Mouse (Mus musculus) 416B (cell line): ENCODE results near the gene Tamm41.
A peak's percentile ranks its signal among the peaks of the same experiment; 100 is the strongest.

Source experiments
- DNase-seq: peaks from one replicate; pipeline ENCODE4 v3.0.0; 2011; ENCODE audit warnings: low read depth

Tamm41 gene

DNA sequence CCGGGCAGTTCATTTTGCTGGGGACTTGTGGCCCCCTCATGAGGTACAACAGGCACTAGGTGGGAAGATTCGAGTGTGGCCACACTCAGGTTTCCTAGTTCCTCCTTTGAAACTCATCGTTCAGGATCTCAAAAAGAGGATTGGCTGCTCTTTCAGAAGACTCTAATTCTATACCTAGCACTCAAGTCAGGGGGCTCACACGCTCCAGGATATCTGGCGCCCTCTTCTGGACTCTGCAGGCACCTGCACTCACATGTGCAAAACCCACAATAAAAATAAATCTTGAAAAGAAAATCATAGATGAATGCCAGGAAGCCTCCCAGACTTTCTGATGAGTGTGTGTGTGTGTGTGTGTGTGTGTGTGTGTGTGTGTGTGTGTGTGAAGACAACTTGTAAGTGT, 66.8 kb downstream of the Tamm41 start:
- peak; percentile 9 for DNase-seq

GRCm38 (mm10) chr6:114970386-114970785, 67.3 kb downstream of the Tamm41 start:
- no peak for DNase-seq

DNA sequence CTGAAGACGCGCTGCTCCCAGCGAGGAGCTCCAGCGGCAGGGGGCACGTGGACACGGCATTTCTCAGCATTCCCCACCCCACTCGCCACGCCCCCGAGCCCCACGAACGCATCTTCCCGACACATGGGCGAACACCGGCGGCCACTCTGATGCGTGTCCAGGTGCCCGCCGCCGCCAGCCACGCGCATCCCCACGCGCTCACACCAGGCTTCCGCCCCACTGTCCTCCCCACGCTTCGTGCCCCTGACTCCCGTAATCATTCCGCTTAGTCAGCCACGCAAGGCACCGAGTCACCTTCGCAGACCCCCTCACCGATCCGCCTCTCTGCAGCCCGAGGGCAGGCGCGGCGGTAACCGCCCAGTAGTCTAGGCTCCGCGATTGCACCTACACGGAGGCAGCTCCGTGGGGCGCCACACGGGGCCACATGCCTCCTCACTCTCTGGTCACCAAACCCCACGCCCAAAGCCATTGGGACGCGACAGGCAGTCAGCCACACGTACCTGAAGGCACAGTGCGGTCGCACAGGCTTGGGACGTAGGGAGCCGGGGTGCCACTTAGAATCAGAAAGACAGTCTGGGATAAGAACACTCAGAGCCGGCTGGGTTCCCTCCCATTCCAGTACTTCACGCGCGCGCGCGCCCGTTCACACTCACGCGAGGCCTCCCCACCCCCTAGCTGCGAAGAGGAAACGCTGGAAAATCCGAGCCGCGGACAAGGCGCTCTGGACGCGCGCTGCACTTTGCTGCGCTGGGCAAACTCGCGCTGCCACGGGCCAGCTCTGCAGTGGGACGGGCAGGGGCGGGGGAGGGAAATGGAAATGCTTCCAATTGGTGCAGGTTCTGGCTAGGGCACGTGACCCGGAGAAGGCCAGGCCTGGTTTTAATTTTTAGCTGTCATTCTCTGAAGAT, 68.2 kb downstream of the Tamm41 start, which contains the start of gene Vgll4:
TSS of gene Vgll4 (minus strand) at position 782 of the 908 bp plus-strand sequence.
- no peak for DNase-seq

- DNase-seq: no peak
Measured at GRCm38 (mm10) chr6:114968361-114969212, 69.1 kb downstream of the Tamm41 start.

DNA sequence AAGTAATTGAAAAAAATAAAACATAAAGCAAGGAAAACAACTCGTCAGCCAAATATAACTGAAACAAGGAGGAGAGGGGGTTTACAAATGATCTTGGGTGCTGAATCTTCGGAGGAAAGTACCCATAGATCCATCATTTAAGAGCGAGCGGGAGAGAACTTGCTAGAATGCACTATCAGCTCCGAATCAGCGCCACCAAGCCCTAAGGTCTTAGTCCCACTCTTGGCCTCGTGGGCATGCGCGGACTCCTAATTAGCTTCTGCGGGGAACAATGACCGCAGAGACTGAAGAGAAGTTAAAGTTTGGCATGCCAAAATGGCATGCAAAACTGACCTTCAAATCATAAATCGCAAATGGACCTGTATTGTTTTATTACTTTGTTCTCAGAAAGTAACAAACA, 70.1 kb downstream of the Tamm41 start:
- no peak for DNase-seq

DNA sequence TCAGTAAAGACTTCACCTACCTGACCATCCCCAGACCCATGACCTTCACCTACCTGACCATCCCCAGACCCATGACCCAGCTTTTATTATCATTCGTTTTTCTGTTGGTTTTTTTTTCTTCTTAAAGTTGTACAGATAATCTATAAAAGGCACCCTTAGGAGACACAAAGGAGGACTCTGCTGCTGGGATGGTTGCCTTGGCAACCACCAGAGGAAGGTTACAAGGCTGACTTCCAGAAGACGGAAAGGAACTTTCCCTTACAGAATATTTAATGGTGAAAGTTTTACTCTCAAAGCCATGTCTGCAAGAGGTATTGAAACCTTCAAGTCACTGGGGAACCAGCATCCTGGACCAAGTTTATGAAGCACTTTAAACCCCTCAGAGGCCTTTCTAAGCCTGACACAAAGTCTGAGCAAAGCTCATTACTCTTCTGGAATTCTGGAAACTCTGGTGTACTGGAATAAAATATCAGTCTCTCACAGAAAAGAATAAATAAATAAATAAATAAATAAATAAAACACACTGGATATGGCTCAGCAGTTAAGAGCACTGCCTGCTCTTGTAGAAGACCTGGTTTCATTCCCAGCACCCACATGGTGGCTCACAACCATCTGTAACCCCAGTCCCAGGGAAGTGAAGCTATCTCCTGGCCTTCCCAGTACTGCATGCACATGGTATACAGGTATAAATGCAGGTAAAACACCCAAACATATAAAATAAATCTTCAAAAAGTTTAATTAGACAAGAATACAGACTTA, 71.1 kb downstream of the Tamm41 start:
- no peak for DNase-seq

- no peak for DNase-seq
Measured at GRCm38 (mm10) chr6:114965802-114966201, 71.9 kb downstream of the Tamm41 start.

- no peak for DNase-seq
Measured at GRCm38 (mm10) chr6:114965396-114965795, 72.3 kb downstream of the Tamm41 start.

DNA sequence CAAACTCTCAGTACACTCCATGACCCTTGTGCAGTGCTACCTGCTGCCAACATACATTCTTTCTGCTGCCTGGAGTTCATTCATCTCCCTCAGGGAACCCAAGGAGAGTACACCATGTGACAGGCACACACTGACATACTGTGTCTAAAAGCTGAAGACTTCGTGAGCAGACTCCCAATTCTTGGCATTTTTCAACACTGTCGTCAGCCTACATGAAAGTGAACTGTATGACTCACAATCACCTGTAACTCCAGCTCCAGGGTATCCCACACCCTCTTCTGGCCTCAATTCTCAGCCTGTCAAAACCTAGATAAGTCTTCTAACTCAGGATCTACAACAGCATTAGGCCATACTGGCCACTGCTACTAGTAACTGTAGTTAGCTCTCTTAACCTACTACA, 73.4 kb downstream of the Tamm41 start:
- no peak for DNase-seq

GRCm38 (mm10) chr6:114963636-114964035, 74.0 kb downstream of the Tamm41 start:
- DNase-seq: no peak

DNA sequence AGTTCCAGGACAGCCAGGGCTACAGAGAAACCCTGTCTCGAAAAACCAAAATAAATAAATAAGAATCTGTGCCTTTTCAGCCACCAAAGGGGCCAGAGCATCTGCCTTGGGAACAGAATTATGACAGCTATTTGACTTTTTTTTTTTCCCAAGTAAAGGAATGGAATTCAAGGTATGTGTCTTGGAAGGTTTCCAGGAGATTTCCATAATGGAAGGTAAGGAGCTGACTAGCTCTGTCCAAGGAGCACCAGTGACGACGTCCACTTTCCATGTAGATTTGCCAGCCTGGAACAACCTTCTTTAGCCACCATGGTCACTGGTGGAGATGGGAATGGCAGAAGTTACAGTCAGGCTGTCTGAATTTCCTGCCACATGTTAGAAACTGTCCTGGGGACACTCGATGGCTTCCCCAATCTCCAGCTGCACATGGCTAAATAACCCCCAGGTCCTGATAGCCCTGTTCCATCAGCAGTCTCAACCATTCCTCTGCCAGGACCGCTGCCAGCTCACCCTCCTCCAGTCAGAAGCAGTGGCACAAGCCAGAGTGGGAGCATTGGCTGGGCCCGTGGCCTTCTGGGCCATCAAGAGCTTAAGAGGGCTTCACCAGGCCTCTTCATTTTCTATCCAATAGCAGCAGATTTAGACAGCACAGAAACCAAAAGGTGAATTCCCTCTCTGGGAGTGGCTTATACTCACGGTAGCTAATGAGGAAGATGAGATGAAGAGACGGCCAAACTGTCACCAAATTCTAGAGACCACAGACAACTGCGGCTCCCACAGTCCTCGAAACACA, 76.2 kb downstream of the Tamm41 start:
- DNase-seq: no peak

- DNase-seq: no peak
Measured at GRCm38 (mm10) chr6:114959012-114959398, 78.7 kb downstream of the Tamm41 start.

DNA sequence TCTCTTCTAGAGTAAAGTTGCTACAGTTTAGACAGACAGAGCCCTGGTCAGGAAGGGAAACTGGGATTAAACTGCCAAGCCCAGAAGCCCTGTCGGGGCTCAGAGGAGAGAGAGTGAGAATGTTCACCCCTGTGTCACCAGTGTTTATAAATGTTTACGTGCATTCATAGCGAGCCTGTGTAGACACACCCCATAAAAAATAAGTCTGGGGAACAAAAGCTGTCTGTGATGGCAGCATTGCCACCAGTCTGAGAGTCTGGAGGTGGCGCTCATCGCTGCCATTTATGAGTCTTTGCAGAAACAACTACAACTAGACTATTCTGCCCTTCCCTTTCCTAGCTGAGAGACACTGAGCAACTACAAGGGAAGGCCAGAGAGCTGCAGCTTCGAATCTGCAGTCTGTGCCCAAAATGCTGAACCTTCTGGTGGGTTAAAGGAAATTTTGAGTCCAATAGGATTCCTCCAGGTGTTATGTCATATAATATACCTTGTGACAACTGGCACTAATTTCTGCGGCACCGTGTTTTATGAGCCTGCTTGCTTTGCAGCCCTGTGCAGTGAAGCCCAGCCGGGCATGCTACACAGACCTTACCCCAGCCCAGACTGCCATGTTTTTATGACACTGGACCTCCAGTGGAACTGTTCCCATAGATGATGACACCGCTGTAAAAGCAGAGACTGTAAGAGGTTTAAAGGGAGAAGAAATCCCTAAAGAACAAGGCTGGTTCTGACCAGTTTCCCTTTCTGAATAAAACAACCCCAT, 79.2 kb downstream of the Tamm41 start:
- DNase-seq: no peak

DNA sequence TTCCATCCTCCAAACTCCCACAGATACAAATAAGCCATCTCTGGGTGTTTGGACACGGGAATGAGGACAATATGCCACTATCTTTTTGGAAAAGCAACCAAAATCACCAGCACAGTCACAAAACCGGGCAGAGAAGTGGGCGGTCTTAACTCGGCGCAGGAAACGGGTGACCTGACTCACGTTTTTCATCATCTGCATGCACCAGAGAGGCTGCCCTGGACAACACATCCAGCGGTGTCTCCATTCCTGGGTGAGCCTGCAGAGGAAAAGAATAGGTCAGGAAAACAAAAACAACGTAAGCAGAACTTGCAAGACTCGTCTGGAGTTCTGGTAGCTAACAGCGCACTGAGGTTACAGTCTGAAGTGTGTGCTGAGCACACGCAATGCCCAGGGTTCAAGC, 79.9 kb downstream of the Tamm41 start:
- DNase-seq: no peak

GRCm38 (mm10) chr6:114954496-114954895, 83.2 kb downstream of the Tamm41 start:
- peak; percentile 42 for DNase-seq
